Mouse (Mus musculus): Measurements from ENCODE around the gene Gm5737. TPM values are rescaled to one million over a fixed set of nuclear protein-coding genes. Genes with fewer than 3 reads are reported as not detected.

The Gm5737 gene
- not detected for polyA plus RNA-seq (2014; fragmentation: Illumina TruSeq; extraction: RNeasy Lipid Tissue Mini Kit (QIAGEN cat#74804); ENCODE audit: low replicate concordance)

DNA sequence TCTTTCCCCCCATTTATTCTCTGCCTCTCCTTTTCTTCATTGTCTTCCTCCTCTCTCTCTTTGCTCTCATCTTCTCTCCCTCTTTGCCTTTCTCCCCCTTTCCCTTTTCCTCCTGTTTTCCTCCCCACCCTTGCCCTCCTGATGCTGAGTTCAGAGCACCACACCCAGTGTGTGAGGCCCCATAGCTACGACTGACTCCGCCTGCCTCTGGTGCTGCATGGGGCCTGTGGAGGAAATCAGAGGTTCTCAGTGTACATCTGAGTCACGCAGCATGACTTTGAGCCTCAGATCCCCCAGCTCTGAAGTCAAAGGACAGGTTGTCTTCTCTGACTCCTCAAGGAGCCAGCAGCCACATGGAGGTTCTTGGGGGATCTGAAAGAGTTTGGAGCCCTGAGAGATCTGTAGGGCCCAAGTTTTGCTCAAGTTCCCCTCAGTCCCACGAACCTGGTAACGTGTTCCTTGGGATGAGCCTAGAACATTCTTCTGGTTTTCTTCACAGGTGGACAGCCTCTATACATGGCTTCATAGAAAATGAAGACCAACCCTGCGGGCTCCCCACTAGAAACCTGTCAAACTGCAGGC lies at the start of gene Gm5737:
Gm5737 (plus strand) TSS at position 532 of the 582 bp plus-strand sequence.

DNA sequence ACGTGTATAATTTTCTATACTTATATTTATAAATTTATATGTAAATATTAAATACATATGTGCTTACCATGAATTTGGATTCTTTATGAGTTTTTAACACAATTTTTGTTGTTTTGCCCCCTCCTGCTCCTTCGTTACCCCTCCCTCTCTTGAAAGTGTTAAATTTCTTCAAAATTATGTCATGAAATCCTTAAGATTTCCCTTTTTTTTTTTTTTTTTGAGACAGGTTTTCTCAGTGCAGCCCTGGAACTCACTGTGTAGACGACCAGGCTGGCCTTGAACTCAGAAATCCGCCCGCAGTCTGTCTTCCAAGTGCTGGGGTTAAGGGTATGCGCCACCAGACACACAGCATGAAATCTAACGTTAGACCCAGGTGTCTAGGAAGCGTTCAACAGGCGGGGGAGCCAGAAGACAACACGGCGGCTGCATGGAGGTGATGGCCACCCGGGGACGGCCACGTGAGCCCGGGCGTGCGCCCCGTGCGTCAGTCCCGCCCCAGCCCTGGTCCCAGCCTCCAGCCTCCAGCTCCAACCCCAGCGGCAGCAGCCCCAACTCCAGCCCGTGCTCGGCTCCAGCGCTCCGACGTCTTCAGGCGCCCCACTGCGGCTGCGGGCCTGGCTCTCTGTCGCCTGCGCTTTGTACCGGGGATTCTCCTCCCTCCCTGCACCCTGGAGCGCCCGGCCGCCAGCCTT lies 30.3 kb downstream of the Gm5737 start, which contains the start of gene Eef2k:
Eef2k (plus strand) TSS at position 487 of the 692 bp plus-strand sequence.

Other genes with a start within 250 kb of the Gm5737 start
- 730 TPM for gene Uqcrc2, start 177.2 kb upstream of the Gm5737 start, polyA plus RNA-seq (2014; fragmentation: Illumina TruSeq; extraction: RNeasy Lipid Tissue Mini Kit (QIAGEN cat#74804); ENCODE audit: low replicate concordance)
- gene Pdzd9, start 142.0 kb upstream of the Gm5737 start, polyA plus RNA-seq (2014; fragmentation: Illumina TruSeq; extraction: RNeasy Lipid Tissue Mini Kit (QIAGEN cat#74804); ENCODE audit: low replicate concordance) = not detected
- gene Mosmo, start 134.7 kb upstream of the Gm5737 start, polyA plus RNA-seq (2014; fragmentation: Illumina TruSeq; extraction: RNeasy Lipid Tissue Mini Kit (QIAGEN cat#74804); ENCODE audit: low replicate concordance) = 23.7 TPM
- not detected for gene Vwa3a, start 73.0 kb upstream of the Gm5737 start, polyA plus RNA-seq (2014; fragmentation: Illumina TruSeq; extraction: RNeasy Lipid Tissue Mini Kit (QIAGEN cat#74804); ENCODE audit: low replicate concordance)
- 2.9 TPM for gene Eef2k, start 30.5 kb downstream of the Gm5737 start, polyA plus RNA-seq (2014; fragmentation: Illumina TruSeq; extraction: RNeasy Lipid Tissue Mini Kit (QIAGEN cat#74804); ENCODE audit: low replicate concordance)
- gene Polr3e, start 105.4 kb downstream of the Gm5737 start, polyA plus RNA-seq (2014; fragmentation: Illumina TruSeq; extraction: RNeasy Lipid Tissue Mini Kit (QIAGEN cat#74804); ENCODE audit: low replicate concordance) = 7.6 TPM
- 190 TPM for gene Cdr2, start 169.9 kb downstream of the Gm5737 start, polyA plus RNA-seq (2014; fragmentation: Illumina TruSeq; extraction: RNeasy Lipid Tissue Mini Kit (QIAGEN cat#74804); ENCODE audit: low replicate concordance)
- gene Mfsd13b, start 170.1 kb downstream of the Gm5737 start, polyA plus RNA-seq (2014; fragmentation: Illumina TruSeq; extraction: RNeasy Lipid Tissue Mini Kit (QIAGEN cat#74804); ENCODE audit: low replicate concordance) = 0.52 TPM
- gene Mettl9, start 222.1 kb downstream of the Gm5737 start, polyA plus RNA-seq (2014; fragmentation: Illumina TruSeq; extraction: RNeasy Lipid Tissue Mini Kit (QIAGEN cat#74804); ENCODE audit: low replicate concordance) = 409 TPM